Mouse (Mus musculus) lung, postnatal 0 days (tissue): Measurements from ENCODE around the gene Gbf1.

ENCODE experiments used
- CTCF ChIP-seq: IDR thresholded peaks from 2 replicates; pipeline ENCODE4 v1.5.1; 2016; ENCODE audit warnings: antibody characterized with exemption, mild to moderate bottlenecking
- EP300 ChIP-seq: IDR thresholded peaks from 2 replicates; pipeline ENCODE4 v1.6.1; 2016; ENCODE audit warnings: antibody characterized with exemption, mild to moderate bottlenecking, control low read depth

- TF ChIP-seq CTCF (no peak), EP300 (no peak)
These were observed 73.2 kb downstream of the Gbf1 start for GRCm38 (mm10) chr19:46225506-46225905.
